Mouse (Mus musculus) heart, embryonic 16.5 days (tissue): Measurements from ENCODE around the gene Myo9b. TPM values are rescaled to one million over a fixed set of nuclear protein-coding genes. Genes with fewer than 3 reads are reported as not detected.

Experiments
- ATAC-seq: fragments of 200-750 bp; cut with Nextera tagmentation; replicated peaks from 2 replicates; pipeline ENCODE4 v1.8.0; 2017; ENCODE audit warnings: moderate number of reproducible peaks; ENCODE audit not compliant: insufficient read depth, low FRiP score; ENCODE audit errors: extremely low read depth
- H3K27ac ChIP-seq: fragments of 300-500 bp; sonication (generic); 2 replicates; pipeline ENCODE4 v1.5.1; 2014; ENCODE audit warnings: mild to moderate bottlenecking, low read length, control low read depth, moderate library complexity
- H3K27me3 ChIP-seq: fragments of 300-500 bp; sonication (generic); 2 replicates; pipeline ENCODE4 v1.6.1; 2014; ENCODE audit warnings: low read length, mixed read lengths; ENCODE audit not compliant: control insufficient read depth, insufficient read depth
- H3K36me3 ChIP-seq: fragments of 300-500 bp; sonication (generic); 2 replicates; pipeline ENCODE4 v1.6.1; 2014; ENCODE audit not compliant: control insufficient read depth, insufficient read depth
- H3K4me1 ChIP-seq: fragments of 300-500 bp; sonication (generic); 2 replicates; pipeline ENCODE4 v1.6.1; 2014; ENCODE audit warnings: low read length, mixed read lengths; ENCODE audit not compliant: control insufficient read depth, insufficient read depth
- H3K4me2 ChIP-seq: fragments of 300-500 bp; sonication (generic); 2 replicates; pipeline ENCODE4 v1.6.1; 2014; ENCODE audit warnings: low read depth, mild to moderate bottlenecking, control low read depth, low read length
- H3K4me3 ChIP-seq: fragments of 300-500 bp; sonication (generic); 2 replicates; pipeline ENCODE4 v1.5.1; 2014; ENCODE audit warnings: mild to moderate bottlenecking, control low read depth, low read length
- H3K9ac ChIP-seq: fragments of 300-500 bp; sonication (generic); 2 replicates; pipeline ENCODE4 v1.6.1; 2014; ENCODE audit warnings: low read length, control low read depth
- H3K9me3 ChIP-seq: fragments of 300-500 bp; sonication (generic); replicated peaks from 2 replicates; pipeline ENCODE4 v1.6.1; 2016; ENCODE audit warnings: low read length; ENCODE audit not compliant: control insufficient read depth
- WGBS: fragments of 180-500 bp; shearing (Covaris S2); extraction: QIAGEN DNeasy Blood & Tissue Kit; methylation state at CpG from one replicate; pipeline ENCODE4 v1.1.7; 2014; 5-methylcytosine and 5-hydroxymethylcytosine counted together
- polyA plus RNA-seq: library from polyadenylated mRNA; unstranded; fragments of >200 nt; fragmentation: Nextera tagmentation; extraction: Ambion mirVana; gene quantifications from 2 replicates; pipeline ENCODE4 v1.2.1, GENCODE M21; 2015

Gene Myo9b
- polyA plus RNA-seq, 1 experiment from 2014 or later = 12.6 TPM

DNA sequence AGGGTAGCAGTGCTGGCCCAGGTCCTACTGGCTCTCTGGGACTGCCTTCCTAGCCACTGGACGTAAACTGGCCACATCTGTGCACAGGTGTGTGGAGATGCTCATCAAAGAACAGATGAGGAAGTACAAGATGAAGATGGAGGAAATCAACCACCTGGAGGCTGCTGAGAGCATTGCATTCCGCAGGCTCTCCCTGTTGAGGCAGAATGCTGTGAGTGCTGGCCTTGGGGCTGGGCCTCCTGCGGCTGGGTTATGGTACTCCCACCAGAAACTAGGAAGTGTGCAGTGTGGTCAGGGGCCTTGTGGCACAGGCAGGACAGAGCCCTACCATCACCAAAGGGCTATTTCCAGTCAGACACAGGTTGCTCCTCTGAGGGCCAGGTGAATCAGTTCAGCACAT lies 85.5 kb downstream of the Myo9b start:
- H3K36me3 ChIP-seq = peaks cover 48% of the 10 kb centered on the region

DNA sequence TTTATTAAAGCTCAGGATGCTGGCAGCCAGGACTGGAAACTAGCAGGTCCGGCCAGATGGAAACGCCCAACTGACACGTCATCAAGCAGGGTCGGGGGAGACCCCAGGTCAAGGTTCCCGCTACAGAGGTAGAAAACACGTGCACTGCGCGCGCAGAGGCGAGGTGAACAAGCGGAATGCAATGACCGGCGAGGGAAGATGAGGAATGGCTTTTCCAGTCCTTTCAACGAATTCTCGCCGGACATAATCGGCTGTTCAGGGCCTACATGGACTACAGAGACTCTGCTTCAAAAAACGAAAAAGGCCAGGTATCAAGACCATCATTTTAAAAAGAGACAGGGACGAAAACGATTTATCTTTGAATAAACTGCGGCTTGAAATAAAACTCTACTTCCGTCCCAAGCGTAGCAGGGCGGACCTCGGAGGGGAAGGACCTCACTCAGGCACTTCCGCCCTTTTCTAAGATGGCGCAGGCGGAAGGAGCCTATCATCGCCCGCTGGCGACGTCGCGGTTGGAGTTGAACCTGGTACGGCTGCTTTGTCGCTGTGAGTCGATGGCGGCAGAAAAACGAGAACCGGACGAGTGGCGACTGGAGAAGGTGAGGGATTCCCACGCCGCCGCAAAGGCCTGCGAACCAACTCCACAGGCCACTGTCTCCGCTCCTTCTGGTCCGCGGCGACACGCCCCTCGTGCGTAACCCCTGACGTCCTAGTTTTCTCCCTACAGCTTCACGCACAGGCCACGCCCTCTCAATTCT lies 94.4 kb downstream of the Myo9b start, which contains the start of gene Use1:
TSS of gene Use1 (plus strand) at position 78 of the 758 bp plus-strand sequence.
- Histone ChIP-seq H3K9me3 (no peaks in the 10 kb centered on the region), H3K4me3 (peak within 1 kb of the TSS; percentile 78), H3K36me3 (peaks cover 3% of the 10 kb centered on the region; the same call in 1 of the 2 replicates), H3K27ac (peak within 1 kb of the TSS; percentile 93), H3K4me2 (peak within 1 kb of the TSS; percentile 95), H3K9ac (peak within 1 kb of the TSS; percentile 82), H3K4me1 (peaks cover 21% of the 10 kb centered on the region), H3K27me3 (no peaks in the 10 kb centered on the region)
- peak; percentile 84 for ATAC-seq
- under 1% methylated on average over 56 of the region's 56 CpGs for WGBS

More for the DNA sequence above, 85.5 kb downstream of the Myo9b start:
- Histone ChIP-seq H3K9me3 (no peaks in the 10 kb centered on the region), H3K4me1 (no peaks in the 10 kb centered on the region), H3K4me2 (no peak overlapping the region), H3K27me3 (no peaks in the 10 kb centered on the region), H3K4me3 (no peak overlapping the region), H3K27ac (no peak overlapping the region), H3K9ac (no peak overlapping the region)
- 86% methylated on average over 3 of the region's 3 CpGs for WGBS
- no peak for ATAC-seq

GRCm38 (mm10) chr8:71367529-71368176 lies 95.1 kb downstream of the Myo9b start:
- Histone ChIP-seq H3K27me3 (no peaks in the 10 kb centered on the region), H3K9ac (peak overlapping the region; percentile 82), H3K4me1 (peaks cover 21% of the 10 kb centered on the region), H3K36me3 (peaks cover 3% of the 10 kb centered on the region; the same call in 1 of the 2 replicates), H3K4me2 (peak overlapping the region; percentile 95), H3K4me3 (peak overlapping the region; percentile 78), H3K27ac (peak overlapping the region; percentile 93), H3K9me3 (no peaks in the 10 kb centered on the region)
- ATAC-seq = no peak
- 31% methylated on average over 17 of the region's 17 CpGs for WGBS

DNA sequence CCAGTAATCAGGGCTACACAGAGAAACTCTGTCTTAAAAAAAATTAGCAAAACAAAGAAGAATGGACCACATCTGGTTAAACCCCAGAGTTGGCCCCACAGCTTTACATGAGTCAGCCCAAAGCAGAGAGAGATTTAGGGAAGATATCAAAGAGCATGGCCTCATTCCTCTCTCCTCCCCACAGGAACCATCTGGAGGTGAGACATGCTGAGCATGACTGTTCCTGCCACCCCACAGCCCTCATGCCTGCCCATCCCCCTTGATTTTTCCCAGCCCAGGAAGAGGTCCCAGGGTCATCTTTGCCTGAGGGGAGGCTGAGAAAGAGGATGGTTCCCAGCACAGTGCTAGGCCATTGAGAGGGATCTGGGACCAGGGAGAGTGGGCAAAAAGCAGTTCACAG lies 95.9 kb downstream of the Myo9b start:
- Histone ChIP-seq H3K4me3 (no peak overlapping the region), H3K9me3 (no peaks in the 10 kb centered on the region), H3K27me3 (no peaks in the 10 kb centered on the region), H3K9ac (peak overlapping the region; percentile 82; the same call in 1 of the 2 replicates), H3K27ac (no peak overlapping the region; the same call in 1 of the 2 replicates), H3K36me3 (peaks cover 3% of the 10 kb centered on the region; the same call in 1 of the 2 replicates), H3K4me1 (peaks cover 21% of the 10 kb centered on the region), H3K4me2 (peak overlapping the region; percentile 95; the same call in 1 of the 2 replicates)
- ATAC-seq = no peak

DNA sequence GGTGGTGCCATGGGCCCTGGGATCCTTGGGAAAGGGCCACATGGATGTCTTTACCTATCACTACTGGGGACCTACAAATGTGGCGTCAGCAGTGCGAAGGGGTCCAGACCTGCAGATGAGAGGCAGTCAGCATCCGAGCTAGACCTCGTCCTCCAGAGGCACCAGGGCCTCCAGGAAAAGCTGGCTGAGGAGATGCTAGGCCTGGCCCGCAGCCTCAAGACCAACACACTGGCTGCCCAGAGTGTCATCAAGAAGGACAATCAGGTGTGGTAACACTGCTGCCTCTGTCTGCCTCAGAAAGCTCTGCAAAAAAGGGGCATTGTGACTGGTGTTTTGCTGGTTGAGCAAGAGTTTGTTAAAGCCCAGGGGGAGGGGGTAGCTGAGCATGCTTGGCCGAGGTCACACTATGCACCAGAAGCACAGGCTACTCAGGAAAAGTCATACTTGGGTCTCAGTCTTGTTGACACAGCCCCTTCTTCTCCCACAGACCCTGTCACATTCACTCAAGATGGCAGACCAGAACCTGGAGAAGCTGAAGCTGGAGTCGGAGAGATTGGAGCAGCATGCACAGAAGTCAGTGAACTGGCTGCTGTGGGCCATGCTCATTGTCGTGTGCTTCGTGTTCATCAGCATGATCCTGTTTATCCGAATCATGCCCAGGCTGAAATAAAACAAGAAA lies 96.7 kb downstream of the Myo9b start:
- Histone ChIP-seq H3K27me3 (no peaks in the 10 kb centered on the region), H3K9ac (no peak overlapping the region), H3K27ac (no peak overlapping the region), H3K4me1 (peaks cover 21% of the 10 kb centered on the region), H3K4me3 (no peak overlapping the region), H3K9me3 (no peaks in the 10 kb centered on the region), H3K4me2 (no peak overlapping the region), H3K36me3 (peaks cover 10% of the 10 kb centered on the region)
- ATAC-seq = no peak
- 94% methylated on average over 10 of the region's 10 CpGs for WGBS

GRCm38 (mm10) chr8:71370711-71371235 lies 98.3 kb downstream of the Myo9b start:
- Histone ChIP-seq H3K27ac (peak overlapping the region; percentile 90), H3K9ac (peak overlapping the region; percentile 85), H3K4me2 (peak overlapping the region; percentile 66), H3K4me1 (peaks cover 28% of the 10 kb centered on the region), H3K36me3 (peaks cover 16% of the 10 kb centered on the region), H3K27me3 (no peaks in the 10 kb centered on the region), H3K4me3 (peak overlapping the region; percentile 87), H3K9me3 (no peaks in the 10 kb centered on the region)
- 15% methylated on average over 5 of the region's 5 CpGs for WGBS
- no peak for ATAC-seq

DNA sequence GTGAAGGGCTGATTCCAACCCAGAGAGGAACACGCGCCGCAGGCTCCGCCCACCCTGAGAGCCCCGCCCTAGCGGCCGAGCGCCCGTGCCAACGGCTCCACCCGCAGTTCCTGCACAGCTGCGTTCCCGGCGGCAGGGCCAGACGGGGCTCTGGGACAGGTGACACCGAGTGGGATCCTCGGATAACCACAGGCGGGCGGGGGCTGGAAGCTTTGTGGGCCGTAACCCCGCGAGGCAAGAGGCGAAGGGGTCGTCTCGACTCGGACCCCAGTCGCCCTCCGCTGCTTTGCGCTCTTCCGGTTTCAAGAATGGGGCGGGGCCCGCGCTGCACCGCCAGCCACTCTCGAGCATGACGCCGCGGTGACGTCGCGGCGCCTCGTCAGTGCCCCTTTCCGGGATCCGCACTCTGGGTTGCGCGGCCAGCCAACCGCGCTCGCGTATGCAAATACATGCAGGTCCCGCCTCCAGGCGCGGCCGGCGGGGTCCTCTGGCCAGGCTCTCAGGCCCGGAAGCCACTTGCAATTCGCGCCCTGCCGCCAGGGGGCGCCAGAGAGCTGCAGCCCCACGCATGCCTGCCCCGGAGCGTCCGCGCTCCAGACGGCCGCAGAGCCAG lies 98.8 kb downstream of the Myo9b start, which contains the start of gene Ocel1:
TSS of gene Ocel1 (plus strand) at position 63 of the 613 bp plus-strand sequence.
- peaks cover 16% of the 10 kb centered on the region for H3K36me3 ChIP-seq
- H3K9me3 ChIP-seq = no peaks in the 10 kb centered on the region
- peak within 1 kb of the TSS; percentile 85 for H3K9ac ChIP-seq
- peak within 1 kb of the TSS; percentile 66 for H3K4me2 ChIP-seq
- peak; percentile 85 for ATAC-seq
- H3K27ac ChIP-seq = peak within 1 kb of the TSS; percentile 90
- no peaks in the 10 kb centered on the region for H3K27me3 ChIP-seq
- peaks cover 32% of the 10 kb centered on the region for H3K4me1 ChIP-seq
- H3K4me3 ChIP-seq = peak within 1 kb of the TSS; percentile 87
- WGBS = 1% methylated on average over 67 of the region's 68 CpGs

GRCm38 (mm10) chr8:71372427-71372826 lies 99.9 kb downstream of the Myo9b start:
- Histone ChIP-seq H3K9me3 (no peaks in the 10 kb centered on the region), H3K4me2 (no peak overlapping the region), H3K4me3 (no peak overlapping the region), H3K27ac (no peak overlapping the region), H3K4me1 (peaks cover 36% of the 10 kb centered on the region), H3K27me3 (no peaks in the 10 kb centered on the region), H3K9ac (no peak overlapping the region), H3K36me3 (peaks cover 16% of the 10 kb centered on the region)
- WGBS = 88% methylated on average over 12 of the region's 12 CpGs
- no peak for ATAC-seq
